Mouse (Mus musculus): Measurements from ENCODE around the gene Adamts7.

DNA sequence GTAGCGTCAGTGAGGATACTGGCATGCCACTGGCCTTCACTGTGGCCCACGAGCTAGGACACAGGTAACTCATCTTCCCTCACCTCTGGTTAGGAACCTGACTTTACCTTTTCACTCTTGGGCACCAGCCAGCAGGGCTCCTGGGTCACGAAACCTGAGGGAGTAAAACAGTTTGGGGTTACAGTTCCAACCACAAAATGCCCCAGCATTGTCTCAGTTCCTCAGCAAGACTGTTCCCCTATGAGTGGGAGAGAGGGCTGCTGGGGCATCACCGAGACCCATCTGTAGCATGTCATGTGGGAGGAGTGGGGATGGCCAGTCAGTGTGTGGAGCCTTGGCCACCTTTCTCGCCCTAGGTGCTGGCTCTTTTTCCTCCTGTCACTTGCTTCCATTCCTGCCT lies 16.5 kb downstream of the Adamts7 start:
- TF ChIP-seq POLR2A (IDR thresholded peaks at IDR 0.05; ENCODE audit: low read depth, low read length) (no peak), CTCF (IDR thresholded peaks at IDR 0.05; ENCODE audit: borderline replicate concordance, insufficient read depth, low read length) (no peak)

Measured in embryonic fibroblast, embryonic 13.5 days (primary cell).